Mouse (Mus musculus) left cerebral cortex, adult 2 months (tissue): ENCODE measurements around the gene Epb41l2. TPM values are rescaled to one million over a fixed set of nuclear protein-coding genes. Genes with fewer than 3 reads are reported as not detected.

ENCODE experiments used
- DNase-seq, 2 experiments: peaks; one replicate each; pipeline ENCODE4 v3.0.0; 2021 to 2022; ENCODE audit warnings: low spot score in 2 of 2, mixed read lengths in 1 of 2; ENCODE audit errors: extremely low spot score in 1 of 2
- H3K27ac ChIP-seq: fragments of 200-600 bp; 2 replicates; pipeline ENCODE4 v1.8.1; 2022
- H3K4me3 ChIP-seq: fragments of 200-600 bp; 2 replicates; pipeline ENCODE4 v1.8.1; 2022
- CTCF ChIP-seq: fragments of 200-600 bp; IDR thresholded peaks from 2 replicates; pipeline ENCODE4 v1.8.1; 2022; ENCODE audit warnings: antibody characterized with exemption, mild to moderate bottlenecking, moderate library complexity
- intact Hi-C: fragments of 180-260 bp; cut with DNase I; formaldehyde crosslinking; loops from one replicate; pipeline ENCODE4 v1.15.1; 2025
- total RNA-seq, 2 experiments: library from RNA; stranded (reverse); gene quantifications; 2 replicates each; pipeline ENCODE4 v1.2.3; 2021

Epb41l2 gene
- total RNA-seq, 2 experiments from 2014 or later, result 123 to 127 TPM

DNA sequence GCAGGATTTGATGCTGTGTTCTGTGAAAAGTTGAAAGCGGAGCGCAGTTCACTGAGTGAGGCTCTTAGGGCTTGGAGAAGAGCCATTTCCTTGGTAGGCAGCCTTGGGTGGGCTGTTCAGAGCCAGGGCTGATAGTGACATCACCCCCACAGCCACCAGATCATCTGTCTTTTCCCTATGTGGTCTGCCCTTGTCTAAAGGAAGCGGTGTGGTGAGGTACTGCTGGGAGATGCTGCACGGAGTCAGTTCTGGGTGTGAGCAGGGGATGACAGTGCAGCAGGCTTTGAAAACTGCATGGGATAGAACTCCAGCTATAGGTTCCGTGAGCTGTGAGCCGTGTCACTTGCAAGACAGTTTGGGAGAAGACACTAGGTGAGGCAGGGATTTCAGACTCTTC, 45.1 kb downstream of the Epb41l2 start:
- no peak for DNase-seq
- H3K4me3 ChIP-seq, result no peak overlapping the region
- TF ChIP-seq CTCF, result no peak
- intact Hi-C loops, result no loop called here
- no peak overlapping the region for H3K27ac ChIP-seq

- intact Hi-C loops, result no loop called here
Measured at GRCm38 (mm10) chr10:25405551-25405950, 46.0 kb downstream of the Epb41l2 start.

GRCm38 (mm10) chr10:25406695-25407094, 47.1 kb downstream of the Epb41l2 start:
- H3K27ac ChIP-seq, result no peak overlapping the region
- DNase-seq, result no peak
- no peak for TF ChIP-seq CTCF
- no peak overlapping the region for H3K4me3 ChIP-seq
- intact Hi-C loops, result no loop called here

More at GRCm38 (mm10) chr10:25405551-25405950, 46.0 kb downstream of the Epb41l2 start:
- TF ChIP-seq CTCF, result no peak
- Histone ChIP-seq H3K4me3 (no peak overlapping the region), H3K27ac (no peak overlapping the region)
- no peak for DNase-seq

DNA sequence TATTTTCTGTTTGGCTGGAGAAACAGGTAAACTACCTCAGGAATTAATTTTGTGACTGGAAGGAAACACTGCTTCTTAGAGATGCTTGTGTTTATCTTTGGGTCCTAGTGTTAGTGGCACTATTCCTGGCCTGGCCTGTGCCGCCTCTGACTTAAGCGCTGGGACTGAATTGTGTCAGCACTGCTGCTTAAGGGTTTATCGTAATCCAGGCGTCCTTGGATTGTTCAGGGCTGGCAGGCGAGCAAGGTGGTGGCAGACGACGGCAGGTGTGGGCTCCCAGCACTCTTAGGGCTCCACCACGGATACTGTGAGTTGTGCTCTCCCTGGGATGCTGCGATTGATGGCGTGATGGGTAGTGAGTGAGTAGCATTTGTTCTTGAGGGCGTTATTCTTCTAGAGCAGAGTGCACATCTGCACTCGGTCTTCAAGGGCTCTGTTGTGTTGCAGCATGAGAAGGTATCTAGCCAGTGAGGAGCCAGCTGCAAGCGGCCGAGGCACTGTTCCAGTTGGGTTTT, 48.6 kb downstream of the Epb41l2 start:
- H3K27ac ChIP-seq, result no peak overlapping the region
- intact Hi-C loops, result no loop called here
- no peak overlapping the region for H3K4me3 ChIP-seq
- DNase-seq, result no peak
- no peak for TF ChIP-seq CTCF

GRCm38 (mm10) chr10:25411836-25412373, 52.3 kb downstream of the Epb41l2 start:
- intact Hi-C loops, result no loop called here
- DNase-seq, result no peak
- Histone ChIP-seq H3K4me3 (no peak overlapping the region), H3K27ac (no peak overlapping the region)
- no peak for TF ChIP-seq CTCF

DNA sequence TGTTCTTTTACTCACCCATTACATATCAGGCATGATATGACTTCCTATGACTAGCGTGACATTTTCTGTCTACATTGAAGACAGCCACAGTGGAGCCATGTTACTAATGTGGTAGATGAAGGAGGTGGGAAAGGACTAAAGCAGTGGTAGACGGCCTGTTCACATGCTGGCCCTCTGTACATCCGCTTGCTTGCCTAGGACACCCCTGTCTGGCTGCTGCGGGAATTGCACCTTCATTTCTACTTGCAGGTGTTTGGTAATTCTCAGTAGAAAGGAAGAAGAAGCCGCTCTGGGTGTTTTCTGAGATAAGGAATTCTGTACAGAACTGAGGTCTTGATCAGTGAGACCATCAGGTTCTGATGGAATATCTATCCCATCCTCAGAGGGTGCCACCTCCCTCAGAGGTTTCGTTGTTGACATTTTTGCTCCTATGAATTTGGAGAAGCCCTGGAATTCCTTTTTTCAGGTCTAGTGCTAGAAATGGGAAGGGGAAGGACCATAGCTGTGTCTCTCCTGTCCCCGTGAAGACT, 55.7 kb downstream of the Epb41l2 start:
- peak; percentile 37 for TF ChIP-seq CTCF
- no peak for DNase-seq
- H3K27ac ChIP-seq, result no peak overlapping the region
- intact Hi-C loops, result no loop called here
- H3K4me3 ChIP-seq, result no peak overlapping the region

DNA sequence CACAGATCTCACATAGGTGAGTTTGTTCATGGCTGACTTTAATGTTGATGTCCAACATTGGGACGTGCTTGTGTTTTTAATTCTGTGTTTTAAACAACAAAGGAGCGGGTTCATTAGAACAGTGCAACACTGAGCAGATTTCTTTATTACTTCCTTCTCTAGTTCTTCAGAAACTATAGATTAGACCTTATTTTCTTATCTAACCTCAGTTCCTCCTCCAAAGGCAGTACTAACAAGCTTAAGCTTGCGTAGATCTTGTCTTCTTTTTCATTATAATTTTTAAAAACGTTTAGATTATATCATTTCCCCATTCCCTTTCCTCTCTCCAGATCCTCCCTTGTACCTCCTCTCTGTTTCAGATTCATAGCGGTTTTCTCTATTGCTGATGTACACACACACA, 57.1 kb downstream of the Epb41l2 start:
- Histone ChIP-seq H3K4me3 (no peak overlapping the region), H3K27ac (no peak overlapping the region)
- intact Hi-C loops, result no loop called here
- no peak for DNase-seq
- TF ChIP-seq CTCF, result no peak

DNA sequence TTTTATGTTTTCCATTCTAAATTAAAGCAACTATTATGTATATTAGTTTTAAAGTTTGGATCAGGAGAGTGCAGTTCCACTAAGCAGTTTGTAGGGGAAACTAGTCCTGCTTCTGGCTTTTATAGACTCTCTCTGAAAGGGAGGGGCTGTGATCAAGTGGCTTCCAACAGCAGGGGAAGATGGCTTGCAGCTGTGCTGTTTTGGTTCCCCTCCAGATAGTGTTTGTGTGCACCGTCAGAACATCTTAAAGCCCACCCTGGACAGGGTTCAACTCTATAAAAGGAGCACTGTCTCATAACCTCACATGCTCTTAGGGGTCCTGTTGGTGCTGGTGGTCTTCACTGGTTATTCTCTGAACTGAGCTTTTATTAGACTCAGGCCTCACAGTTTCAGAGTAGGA, 66.5 kb downstream of the Epb41l2 start:
- Histone ChIP-seq H3K27ac (no peak overlapping the region), H3K4me3 (no peak overlapping the region)
- TF ChIP-seq CTCF, result no peak
- DNase-seq, result no peak
- intact Hi-C loops, result no loop called here

- DNase-seq, result no peak
- intact Hi-C loops, result no loop called here
- no peak for TF ChIP-seq CTCF
- Histone ChIP-seq H3K4me3 (no peak overlapping the region), H3K27ac (no peak overlapping the region)
Measured at GRCm38 (mm10) chr10:25426814-25427213, 67.2 kb downstream of the Epb41l2 start.

DNA sequence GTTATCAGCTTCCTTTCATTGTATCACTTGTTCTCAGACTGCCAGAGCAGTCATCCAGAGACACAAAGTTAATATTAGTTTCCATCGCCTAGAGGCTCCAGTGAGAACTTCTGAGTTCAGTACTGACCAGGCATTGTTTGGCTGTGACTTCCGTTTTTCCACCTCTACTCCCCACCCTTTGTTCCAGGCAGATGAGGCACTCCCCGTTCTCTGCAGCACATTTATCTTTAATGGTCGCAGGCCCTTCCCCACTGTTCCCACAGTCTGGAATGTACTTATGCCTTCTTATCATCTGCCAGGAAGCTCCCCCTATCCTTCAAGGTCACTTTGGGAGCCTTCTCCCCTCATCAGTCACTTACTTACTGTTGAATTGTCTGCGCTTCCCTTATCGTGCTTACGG, 67.9 kb downstream of the Epb41l2 start:
- no peak overlapping the region for H3K27ac ChIP-seq

DNA sequence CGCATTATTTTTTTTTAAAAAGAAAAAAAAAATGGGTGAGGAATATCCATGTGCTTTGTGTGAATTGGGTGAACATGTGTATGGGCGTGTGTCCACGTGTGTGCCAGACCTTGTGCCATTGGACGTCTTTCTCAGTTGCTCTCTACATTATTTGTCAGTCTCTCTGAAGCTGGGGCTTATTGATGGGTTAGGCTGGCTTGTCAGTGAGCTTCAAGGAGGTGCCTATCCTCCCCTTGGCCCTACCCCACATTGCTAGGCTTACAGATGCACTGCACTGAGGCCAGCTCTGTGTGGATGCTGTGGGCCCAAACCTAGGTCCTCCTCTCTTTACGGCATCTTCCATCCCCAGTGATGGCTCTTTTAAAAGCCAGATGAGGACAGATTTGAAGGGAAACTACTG, 69.1 kb downstream of the Epb41l2 start:
- no peak for DNase-seq
- no peak overlapping the region for H3K27ac ChIP-seq
- TF ChIP-seq CTCF, result no peak
- intact Hi-C loops, result no loop called here
- no peak overlapping the region for H3K4me3 ChIP-seq

More for the DNA sequence above, 67.9 kb downstream of the Epb41l2 start:
- intact Hi-C loops, result no loop called here
- TF ChIP-seq CTCF, result no peak
- DNase-seq, result no peak
- no peak overlapping the region for H3K4me3 ChIP-seq

- no peak for DNase-seq
- intact Hi-C loops, result no loop called here
- Histone ChIP-seq H3K4me3 (no peak overlapping the region), H3K27ac (no peak overlapping the region)
- TF ChIP-seq CTCF, result no peak
Measured at GRCm38 (mm10) chr10:25429346-25429745, 69.7 kb downstream of the Epb41l2 start.

- no peak for TF ChIP-seq CTCF
- intact Hi-C loops, result loop anchor here (10.0 kb wide), 1 partner anchor 446 kb away; no protein-coding TSS in a partner anchor
- Histone ChIP-seq H3K27ac (no peak overlapping the region; the same call in 1 of the 2 replicates), H3K4me3 (no peak overlapping the region)
- no peak for DNase-seq
Measured at GRCm38 (mm10) chr10:25430862-25431261, 71.3 kb downstream of the Epb41l2 start.
